Mouse (Mus musculus): ENCODE data around the gene Lrrfip1.

DNA sequence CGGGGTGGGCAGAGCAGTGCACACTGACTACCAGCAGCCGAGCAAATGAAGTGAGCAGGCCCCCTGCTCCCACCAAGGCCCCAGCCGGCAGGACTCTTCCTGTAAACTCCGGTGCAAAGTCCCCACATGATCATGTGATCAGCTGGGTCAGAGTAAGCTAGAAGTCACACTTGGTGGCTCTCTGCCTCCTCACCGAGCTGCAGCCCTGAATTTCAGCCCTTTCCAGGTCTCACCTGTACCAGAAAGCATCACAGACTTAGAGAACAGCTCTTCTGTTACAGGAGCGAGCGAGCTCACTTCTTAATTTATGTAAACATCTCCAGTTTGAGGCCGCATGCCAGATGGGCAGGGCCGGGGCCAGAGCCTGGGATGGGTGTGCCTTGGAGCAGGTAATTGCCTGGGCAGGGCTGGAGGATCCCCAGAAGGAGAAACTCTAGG is 29.2 kb upstream of the Lrrfip1 start, which contains the start of gene Rab17:
- TF ChIP-seq CTCF (IDR thresholded peaks at IDR 0.05; ENCODE audit: control insufficient read depth, insufficient read depth, insufficient replicate concordance, low read depth, low read length) (no peak), POLR2A (IDR thresholded peaks at IDR 0.05; ENCODE audit: control insufficient read depth, low read depth, low read length) (no peak)
